Mouse (Mus musculus): Measurements from ENCODE around the gene Tcirg1. TPM values are rescaled to one million over a fixed set of nuclear protein-coding genes. Genes with fewer than 3 reads are reported as not detected.

Tcirg1 gene
- polyA plus RNA-seq, 1 experiment from 2014 or later = 56.8 TPM

Other genes with a start within 250 kb of the Tcirg1 start
- 7.4 and 7.8 TPM in 2 replicates for gene Lrp5, start 220.6 kb downstream of the Tcirg1 start, polyA plus RNA-seq (2015; fragmentation: Nextera tagmentation; extraction: Ambion mirVana)
- gene 1810055G02Rik, start 198.8 kb downstream of the Tcirg1 start, polyA plus RNA-seq (2015; fragmentation: Nextera tagmentation; extraction: Ambion mirVana) = 28.3 and 32.4 TPM in 2 replicates
- gene Kmt5b, start 139.7 kb downstream of the Tcirg1 start, polyA plus RNA-seq (2015; fragmentation: Nextera tagmentation; extraction: Ambion mirVana) = 28.1 and 29.5 TPM in 2 replicates
- gene Chka, start 55.4 kb downstream of the Tcirg1 start, polyA plus RNA-seq (2015; fragmentation: Nextera tagmentation; extraction: Ambion mirVana) = 56.8 and 60.0 TPM in 2 replicates
- 285 and 290 TPM in 2 replicates for gene Ndufs8, start 5.6 kb upstream of the Tcirg1 start, polyA plus RNA-seq (2015; fragmentation: Nextera tagmentation; extraction: Ambion mirVana)
- gene Aldh3b1, start 22.7 kb upstream of the Tcirg1 start, polyA plus RNA-seq (2015; fragmentation: Nextera tagmentation; extraction: Ambion mirVana) = 5.4 and 5.9 TPM in 2 replicates
- gene Unc93b1, start 28.1 kb upstream of the Tcirg1 start, polyA plus RNA-seq (2015; fragmentation: Nextera tagmentation; extraction: Ambion mirVana) = 21.7 and 21.9 TPM in 2 replicates
- gene Aldh3b3, start 51.5 kb upstream of the Tcirg1 start, polyA plus RNA-seq (2015; fragmentation: Nextera tagmentation; extraction: Ambion mirVana) = 0.18 and 0.24 TPM in 2 replicates
- gene Aldh3b2, start 65.2 kb upstream of the Tcirg1 start, polyA plus RNA-seq (2015; fragmentation: Nextera tagmentation; extraction: Ambion mirVana) = 1.8 and 2.0 TPM in 2 replicates
- 11.9 and 13.3 TPM in 2 replicates for gene Acy3, start 79.4 kb upstream of the Tcirg1 start, polyA plus RNA-seq (2015; fragmentation: Nextera tagmentation; extraction: Ambion mirVana)
- 0.11 TPM in 1 of 2 replicates, not detected in the other for gene Tbx10, start 85.6 kb upstream of the Tcirg1 start, polyA plus RNA-seq (2015; fragmentation: Nextera tagmentation; extraction: Ambion mirVana)
- gene Nudt8, start 93.4 kb upstream of the Tcirg1 start, polyA plus RNA-seq (2015; fragmentation: Nextera tagmentation; extraction: Ambion mirVana) = 21.8 and 22.0 TPM in 2 replicates
- gene Gm49405, start 93.5 kb upstream of the Tcirg1 start, polyA plus RNA-seq (2015; fragmentation: Nextera tagmentation; extraction: Ambion mirVana) = 2.4 and 2.5 TPM in 2 replicates
- gene Doc2g, start 96.2 kb upstream of the Tcirg1 start, polyA plus RNA-seq (2015; fragmentation: Nextera tagmentation; extraction: Ambion mirVana) = 3.8 and 3.9 TPM in 2 replicates
- gene Ndufv1, start 105.7 kb upstream of the Tcirg1 start, polyA plus RNA-seq (2015; fragmentation: Nextera tagmentation; extraction: Ambion mirVana) = 177 and 184 TPM in 2 replicates
- 432 and 433 TPM in 2 replicates for gene Gstp1, start 130.9 kb upstream of the Tcirg1 start, polyA plus RNA-seq (2015; fragmentation: Nextera tagmentation; extraction: Ambion mirVana)
- 3.5 and 5.0 TPM in 2 replicates for gene Gstp2, start 138.9 kb upstream of the Tcirg1 start, polyA plus RNA-seq (2015; fragmentation: Nextera tagmentation; extraction: Ambion mirVana)
- gene Gstp3, start 152.4 kb upstream of the Tcirg1 start, polyA plus RNA-seq (2015; fragmentation: Nextera tagmentation; extraction: Ambion mirVana) = 0.85 and 1.9 TPM in 2 replicates
- gene Cabp2, start 174.4 kb upstream of the Tcirg1 start, polyA plus RNA-seq (2015; fragmentation: Nextera tagmentation; extraction: Ambion mirVana) = not detected in 2 replicates
- 111 and 128 TPM in 2 replicates for gene Cdk2ap2, start 190.0 kb upstream of the Tcirg1 start, polyA plus RNA-seq (2015; fragmentation: Nextera tagmentation; extraction: Ambion mirVana)
- gene Pitpnm1, start 192.9 kb upstream of the Tcirg1 start, polyA plus RNA-seq (2015; fragmentation: Nextera tagmentation; extraction: Ambion mirVana) = 12.6 and 14.4 TPM in 2 replicates
- 102 TPM in 2 replicates for gene Aip, start 218.7 kb upstream of the Tcirg1 start, polyA plus RNA-seq (2015; fragmentation: Nextera tagmentation; extraction: Ambion mirVana)
- not detected in 2 replicates for gene Gpr152, start 232.7 kb upstream of the Tcirg1 start, polyA plus RNA-seq (2015; fragmentation: Nextera tagmentation; extraction: Ambion mirVana)
- gene Cabp4, start 236.9 kb upstream of the Tcirg1 start, polyA plus RNA-seq (2015; fragmentation: Nextera tagmentation; extraction: Ambion mirVana) = 0.16 TPM in 1 of 2 replicates, not detected in the other
- 174 and 184 TPM in 2 replicates for gene Coro1b, start 241.5 kb upstream of the Tcirg1 start, polyA plus RNA-seq (2015; fragmentation: Nextera tagmentation; extraction: Ambion mirVana)
- 4.6 and 14.2 TPM in 2 replicates for gene Ptprcap, start 246.5 kb upstream of the Tcirg1 start, polyA plus RNA-seq (2015; fragmentation: Nextera tagmentation; extraction: Ambion mirVana)

Data from lung, embryonic 16.5 days (tissue).